Mouse (Mus musculus) frontal cortex, postnatal 25 days (tissue): ENCODE data around the gene Prkcz.

Experiments
- DNase-seq, 2 experiments: peaks; one replicate each; pipeline ENCODE4 v3.0.0; 2022; ENCODE audit warnings: low spot score in 2 of 2

The Prkcz gene

GRCm38 (mm10) chr4:155220213-155221100 lies 140.7 kb downstream of the Prkcz start:
- no peak for DNase-seq

- no peak for DNase-seq
Measured at GRCm38 (mm10) chr4:155219271-155220212, 141.6 kb downstream of the Prkcz start.

GRCm38 (mm10) chr4:155218104-155218732 lies 142.9 kb downstream of the Prkcz start:
- no peak for DNase-seq

- no peak for DNase-seq
Measured at GRCm38 (mm10) chr4:155217241-155218103, 143.7 kb downstream of the Prkcz start.

DNA sequence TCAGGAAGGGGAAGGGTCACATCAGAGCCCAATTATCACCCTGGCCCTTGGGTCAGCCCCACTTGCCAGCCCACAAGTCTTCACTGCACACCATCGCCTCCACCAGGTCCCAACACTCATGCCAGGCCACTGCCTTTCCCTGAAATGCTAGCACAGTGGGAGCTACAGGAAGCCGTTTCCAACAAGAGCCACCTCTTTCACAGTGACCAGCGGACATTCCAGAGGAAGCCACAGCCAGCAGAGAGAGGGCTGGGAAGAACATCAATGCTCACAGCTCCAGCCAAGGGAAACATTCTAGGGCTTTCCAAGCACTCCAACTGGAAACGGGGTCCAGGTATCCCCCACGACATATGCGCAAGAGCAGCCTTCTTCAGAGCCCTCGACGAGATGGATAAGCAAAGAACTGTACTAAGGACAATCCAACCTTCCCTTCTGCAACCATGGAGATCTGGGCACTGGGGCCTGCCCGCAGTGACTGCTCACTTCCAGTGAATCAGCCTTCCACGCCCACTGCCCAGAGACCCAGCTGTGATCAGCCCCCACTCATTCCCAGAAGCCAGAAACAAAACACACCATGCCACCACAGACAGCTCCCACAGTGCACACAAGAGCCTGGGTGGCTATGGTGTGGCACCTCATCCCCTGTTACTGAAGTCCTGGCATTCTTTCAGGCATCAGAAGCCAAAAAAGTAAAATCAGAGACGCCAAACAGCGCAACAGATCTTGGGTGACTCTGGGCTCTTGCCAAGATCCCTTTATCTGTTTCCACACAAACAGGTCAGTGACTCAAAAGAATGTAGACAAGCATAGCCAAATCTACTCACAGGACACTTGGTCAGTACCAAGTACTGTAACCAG lies 145.2 kb downstream of the Prkcz start:
- no peak for DNase-seq

DNA sequence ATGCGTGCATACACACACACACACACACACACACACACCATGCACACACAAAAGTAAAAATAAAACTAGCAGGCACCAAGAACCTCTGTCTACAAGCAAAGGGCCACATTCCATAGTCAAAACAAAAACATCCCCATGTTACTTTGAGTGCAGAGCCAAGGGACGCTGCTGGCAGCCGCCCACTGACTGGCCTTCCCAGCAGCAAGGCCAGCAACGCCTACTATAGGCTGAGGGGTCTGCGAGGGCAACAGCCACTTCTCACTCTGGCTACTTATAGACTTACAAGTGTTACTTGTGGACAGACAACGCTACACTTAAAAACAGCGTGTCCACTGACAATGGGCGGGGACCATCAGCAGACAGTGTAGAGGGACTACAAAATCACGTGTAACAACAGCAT lies 146.0 kb downstream of the Prkcz start:
- DNase-seq, result no peak

DNA sequence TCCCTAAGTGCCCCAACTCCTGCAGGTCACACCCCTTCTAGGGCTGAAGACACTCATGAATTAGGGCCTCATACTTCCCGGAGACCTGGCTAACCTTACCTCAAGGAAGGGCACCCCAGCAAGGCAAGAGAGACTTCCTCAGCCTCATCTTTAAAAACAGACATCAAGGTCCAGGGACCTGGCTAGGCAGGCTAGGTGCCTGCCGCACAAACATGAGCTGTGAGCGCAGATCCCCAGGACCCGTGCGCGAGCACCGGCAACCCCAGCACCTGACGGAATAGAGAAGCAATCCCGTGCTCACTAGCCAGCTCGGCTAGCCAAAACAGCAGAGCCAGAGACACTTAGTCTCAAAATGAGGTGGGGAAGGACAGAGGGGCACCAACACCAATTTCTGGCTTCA lies 146.4 kb downstream of the Prkcz start:
- no peak for DNase-seq

GRCm38 (mm10) chr4:155214188-155214587 lies 147.0 kb downstream of the Prkcz start:
- no peak for DNase-seq

DNA sequence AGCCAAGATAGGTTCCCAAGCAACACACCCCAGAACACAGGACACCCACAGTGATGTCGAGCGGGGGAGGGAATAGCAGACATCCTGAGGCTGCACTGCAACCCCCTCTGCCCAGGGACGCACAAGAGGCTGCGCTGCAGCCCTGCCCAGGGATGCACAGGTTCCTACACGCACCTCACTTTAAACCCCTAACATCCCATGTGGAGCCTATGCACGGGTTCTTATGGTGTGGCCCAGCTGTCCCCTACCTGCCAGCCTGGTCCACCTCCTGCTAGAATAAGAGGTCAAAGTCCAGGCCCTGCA lies 147.5 kb downstream of the Prkcz start:
- DNase-seq, result no peak

GRCm38 (mm10) chr4:155213052-155213751 lies 148.0 kb downstream of the Prkcz start:
- DNase-seq, result no peak
